Mouse (Mus musculus) embryonic stem cell, embryonic (primary cell): ENCODE data around the gene Nrip1.
"Not testable (repeated sequence)": the region's sequence is repeated elsewhere in the genome, so short reads cannot be mapped to it uniquely, and the experiment has no call there.

Experiments used
- CTCF ChIA-PET, 4 experiments: fragments of 300-600 bp in 2 of 4; fragments of 350-600 bp in 2 of 4; sonication (Branson Sonifier 250); formaldehyde crosslinking; loops; one replicate each; lab custom pipeline; 2022; ENCODE audit warnings: inconsistent platforms in 2 of 4; lab: Charles Lee
- POLR2A ChIA-PET, 4 experiments: fragments of 300-600 bp in 2 of 4; fragments of 350-600 bp in 2 of 4; sonication (Branson Sonifier 250); formaldehyde crosslinking; loops; one replicate each; lab custom pipeline; 2022; ENCODE audit warnings: antibody characterized with exemption in 4 of 4, inconsistent platforms in 1 of 4; lab: Charles Lee

Nrip1 gene

DNA sequence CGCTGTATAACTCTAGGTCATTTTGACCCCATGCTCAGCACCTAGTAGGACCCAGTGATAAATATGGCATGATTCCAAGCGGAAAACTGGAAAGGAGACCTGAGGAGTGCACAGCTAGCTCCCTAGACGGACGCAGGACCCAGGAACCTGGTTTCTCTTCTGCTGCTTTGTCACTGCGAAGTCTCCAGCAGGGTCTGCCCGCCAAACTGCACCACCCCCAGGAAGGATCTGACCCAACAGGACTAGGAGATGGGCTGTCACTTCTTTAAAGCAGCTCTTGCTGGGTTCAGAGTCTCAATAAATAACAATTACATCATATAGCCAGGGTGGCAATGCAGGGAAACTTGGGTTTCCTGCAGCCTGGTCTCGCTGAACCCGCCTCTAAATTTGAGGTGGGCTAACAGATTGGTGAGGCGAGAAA is at the start of gene Nrip1:
Nrip1 (minus strand) TSS at position 157 of the 421 bp plus-strand sequence.
- ChIA-PET POLR2A (interaction anchor here in 3 of 4 experiments (0.6 to 3.6 kb wide), 13 partner anchors 8 to 607 kb away, joined by 3 to 51 read pairs (median 9); partner anchors contain the start of gene Hspa13 (in 1 of the 3)), CTCF (interaction anchor here in 1 of 4 experiments (1.2 kb wide), 1 partner anchor 21 kb away, joined by 3 read pairs; no protein-coding TSS in a partner anchor)

DNA sequence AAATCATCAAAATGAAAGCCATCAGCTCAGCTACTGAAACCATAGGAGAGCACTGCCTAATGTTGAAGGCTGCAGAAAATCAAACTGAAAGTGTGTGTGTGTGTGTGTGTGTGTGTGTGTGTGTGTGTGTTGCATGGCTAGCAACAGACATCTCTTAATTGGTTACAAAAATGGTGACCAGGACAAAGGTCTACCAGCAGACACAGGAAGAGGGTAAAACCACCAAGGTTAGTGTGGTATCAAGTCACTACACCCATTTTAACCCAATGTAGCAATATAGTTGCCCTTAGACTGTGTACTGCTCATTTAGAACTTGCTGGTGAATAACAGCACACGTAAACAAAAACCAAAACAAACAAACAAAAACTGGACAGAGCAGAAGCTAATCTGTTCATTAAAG is 48.9 kb upstream of the Nrip1 start:
- ChIA-PET CTCF (no interaction called here), POLR2A (no interaction called here)

DNA sequence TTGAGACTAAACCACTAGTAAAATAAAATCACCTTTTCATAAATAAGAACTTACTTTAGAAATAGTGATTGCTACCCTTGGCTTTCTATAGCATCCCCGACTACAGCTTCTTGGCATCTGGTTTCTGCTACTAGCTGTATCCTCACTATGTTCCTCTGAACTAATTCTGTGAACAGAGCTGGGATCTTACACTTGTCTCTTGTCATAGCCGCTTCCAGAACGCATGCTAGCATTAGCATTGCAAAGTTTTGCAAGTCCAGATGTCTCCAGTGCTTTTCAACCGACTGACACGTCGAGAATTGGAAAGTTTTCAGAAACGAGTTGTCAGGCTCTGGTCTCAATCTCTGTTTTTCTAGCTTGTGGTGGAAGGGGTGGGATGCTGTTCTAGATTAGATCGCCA is 46.2 kb upstream of the Nrip1 start:
- ChIA-PET CTCF (no interaction called here), POLR2A (no interaction called here)

DNA sequence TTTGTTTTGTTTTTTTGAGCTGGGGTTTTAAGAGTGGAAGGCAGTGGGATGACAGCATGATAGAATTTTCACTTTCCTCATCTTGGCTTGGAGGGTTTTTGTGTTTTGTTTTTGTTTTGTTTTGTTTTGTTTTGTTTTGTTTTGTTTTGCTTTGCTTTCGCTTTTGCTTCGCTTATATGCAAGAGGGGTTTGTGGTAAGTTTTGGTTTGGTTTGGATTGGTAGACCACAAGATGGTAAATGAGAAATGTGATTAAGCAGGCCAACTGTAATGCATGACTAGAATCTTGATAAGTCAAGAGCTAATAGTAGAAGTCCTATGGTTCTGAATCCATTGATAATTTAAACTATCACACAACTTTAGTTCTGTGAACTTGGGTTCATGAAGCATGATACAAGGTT is 42.9 kb upstream of the Nrip1 start:
- ChIA-PET CTCF (no interaction called here), POLR2A (interaction anchor here in 1 of 4 experiments (0.6 kb wide), 1 partner anchor 130 kb away, joined by 4 read pairs; no protein-coding TSS in a partner anchor)

DNA sequence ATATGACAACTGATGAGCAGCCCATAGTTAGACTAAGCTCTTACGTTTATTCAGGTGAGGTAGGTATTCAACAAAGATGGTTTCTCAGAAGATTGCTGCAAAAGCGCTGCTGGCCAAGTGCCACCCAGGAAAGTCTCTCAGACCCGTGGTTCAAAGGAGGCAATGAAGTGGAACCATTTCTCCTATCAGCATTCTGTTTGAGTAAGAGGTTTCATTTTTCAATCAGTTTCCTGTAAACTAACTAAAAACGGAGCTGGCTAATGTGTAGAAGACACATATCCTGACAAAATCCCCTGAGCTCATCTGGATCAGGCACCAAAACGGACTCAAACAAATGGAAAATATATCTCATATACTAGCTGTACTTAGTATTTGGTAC is 42.4 kb upstream of the Nrip1 start:
- ChIA-PET CTCF (no interaction called here), POLR2A (interaction anchor here in 1 of 4 experiments (0.6 kb wide), 1 partner anchor 129 kb away, joined by 4 read pairs; no protein-coding TSS in a partner anchor)

DNA sequence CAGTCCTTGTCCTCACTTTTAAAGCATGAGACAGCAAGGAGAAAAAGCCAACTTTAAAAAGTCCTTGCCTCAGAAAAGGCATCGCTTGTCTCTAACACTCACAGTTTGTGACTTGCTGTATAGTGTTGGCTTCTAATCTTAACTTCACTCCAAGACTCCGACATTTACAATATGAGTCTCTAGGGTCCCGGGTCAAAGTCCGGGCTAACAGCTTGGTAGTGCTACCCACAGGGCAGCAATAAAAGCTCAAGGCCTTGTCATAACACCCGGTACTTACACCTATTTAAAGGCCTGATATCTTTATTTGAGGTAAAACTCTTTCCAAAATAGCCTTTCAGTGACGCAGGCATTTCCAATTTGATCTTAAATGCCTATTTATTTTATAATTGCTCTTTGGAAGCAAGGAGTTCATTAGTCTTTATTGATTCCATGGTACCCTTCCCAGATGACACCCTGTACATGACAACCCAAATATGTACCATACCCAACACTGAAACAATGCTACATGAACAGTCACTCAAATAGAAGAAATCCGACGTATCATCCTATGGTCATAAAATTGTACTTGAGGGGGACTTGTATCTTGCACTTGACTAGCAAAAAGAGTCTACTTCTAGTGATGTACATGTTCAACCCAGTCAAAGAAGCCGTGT is 41.9 kb upstream of the Nrip1 start:
- CTCF ChIA-PET: no interaction called here
- POLR2A ChIA-PET: no interaction called here

DNA sequence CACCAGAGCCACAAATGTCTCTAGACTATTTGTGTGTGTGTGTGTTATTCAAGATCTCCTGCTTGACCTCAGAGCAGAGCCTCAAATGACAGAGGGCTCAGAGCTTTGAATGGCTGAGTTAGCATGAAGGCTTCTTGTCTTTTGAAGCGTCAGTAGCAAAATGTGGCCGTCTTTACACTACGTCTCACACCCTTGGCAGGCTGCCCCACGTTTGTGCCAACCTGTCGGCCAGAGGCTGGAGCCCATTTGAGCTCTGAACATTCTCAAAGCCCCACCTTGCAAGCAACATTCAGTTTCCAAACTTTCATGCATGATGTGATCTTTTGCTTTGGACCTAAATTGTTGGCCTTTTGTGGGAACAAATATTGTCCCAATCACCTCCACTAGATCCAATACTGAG is 40.9 kb upstream of the Nrip1 start:
- CTCF ChIA-PET: no interaction called here
- POLR2A ChIA-PET: no interaction called here

DNA sequence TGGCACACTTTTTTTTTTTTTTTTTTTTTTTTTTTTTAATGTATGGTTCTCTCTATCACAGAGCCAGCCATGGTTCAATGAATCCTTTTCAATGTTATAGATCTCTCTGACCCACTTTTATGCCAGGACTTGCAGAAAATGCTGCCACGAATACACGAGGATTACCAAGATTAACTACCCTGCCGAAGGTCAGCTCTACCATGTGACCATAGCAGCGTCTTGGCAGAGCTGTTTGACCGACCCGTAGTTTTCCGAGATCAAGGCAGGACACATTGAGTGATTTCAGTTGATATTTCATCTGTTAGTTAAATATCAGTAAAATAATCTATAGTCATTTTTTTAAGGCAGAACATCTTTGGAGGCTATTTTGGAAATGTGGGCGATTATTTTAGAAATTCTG is 40.0 kb upstream of the Nrip1 start:
- CTCF ChIA-PET: no interaction called here

DNA sequence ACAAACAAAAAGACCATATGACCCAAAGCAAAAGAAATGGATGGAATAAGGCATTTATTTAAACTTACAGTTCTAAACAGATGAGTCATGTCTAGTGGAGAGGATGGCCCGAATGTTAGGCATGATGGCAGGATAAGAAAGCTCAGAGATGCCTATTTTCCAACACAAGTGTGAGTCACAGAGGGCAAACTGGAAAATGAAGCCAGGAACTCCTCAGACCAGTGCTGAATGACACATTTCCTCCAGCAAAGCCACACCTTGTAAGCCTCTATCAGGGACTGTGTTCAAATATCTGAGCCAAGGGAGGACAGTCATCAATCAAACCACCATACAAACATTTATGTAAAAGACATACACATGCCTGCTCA is 35.7 kb upstream of the Nrip1 start:
- ChIA-PET POLR2A (no interaction called here), CTCF (no interaction called here)

More for the DNA sequence above, 40.0 kb upstream of the Nrip1 start:
- POLR2A ChIA-PET: no interaction called here

DNA sequence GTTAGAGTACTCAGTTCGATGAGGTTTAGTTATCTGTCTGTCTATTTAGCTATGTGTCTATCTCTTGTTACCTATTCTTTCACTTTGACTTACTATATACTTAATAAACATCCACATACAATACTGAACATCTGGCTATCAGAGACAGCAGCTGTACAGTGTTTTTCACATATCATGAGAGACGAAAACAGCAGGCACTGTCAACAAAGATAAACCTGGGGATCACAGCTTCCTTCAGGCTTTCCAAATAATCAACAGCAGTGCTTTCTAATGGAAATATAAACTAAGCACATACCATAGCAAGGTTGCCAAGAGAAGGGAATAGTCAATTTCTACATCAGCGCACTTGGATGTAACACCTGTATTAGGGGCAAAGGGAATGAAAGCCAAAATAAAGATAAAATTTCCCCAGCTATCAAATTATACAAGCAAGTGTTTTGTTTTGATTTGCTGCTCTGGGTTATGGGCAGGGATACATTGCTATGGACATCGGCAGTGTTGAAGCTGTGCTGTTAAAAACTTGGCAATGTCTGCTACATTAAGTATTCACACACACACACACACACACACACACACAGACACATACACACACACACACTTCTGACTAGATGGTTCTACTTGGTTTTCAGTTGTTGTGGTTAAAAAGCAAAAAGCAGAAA is 35.2 kb upstream of the Nrip1 start:
- POLR2A ChIA-PET: interaction anchor here in 2 of 4 experiments (0.6 to 0.7 kb wide), 2 partner anchors 16 to 91 kb away, joined by 4 to 7 read pairs; no protein-coding TSS in a partner anchor
- CTCF ChIA-PET: no interaction called here

DNA sequence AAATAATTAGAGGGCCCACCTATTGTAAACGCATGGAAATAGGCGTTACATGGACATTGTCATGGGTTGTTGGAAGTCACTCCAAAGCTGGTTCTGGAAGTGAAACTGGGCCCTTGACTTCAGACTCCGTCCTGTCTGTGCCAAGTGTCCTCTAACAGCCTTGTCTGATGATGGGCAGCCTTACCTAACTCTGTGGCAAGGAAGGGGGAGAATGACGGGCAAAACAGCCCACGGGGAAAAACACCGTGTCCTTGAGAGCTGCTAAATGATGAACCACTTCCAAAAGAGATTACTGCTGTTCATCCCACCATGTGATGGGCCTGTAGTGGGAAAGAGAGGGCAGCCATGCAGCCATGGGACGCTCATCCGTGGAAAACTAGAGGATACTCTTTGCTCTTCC is 34.6 kb upstream of the Nrip1 start:
- ChIA-PET CTCF (interaction anchor here in 1 of 4 experiments (0.6 kb wide), 1 partner anchor 54 kb away, joined by 3 read pairs; no protein-coding TSS in a partner anchor), POLR2A (interaction anchor here in 2 of 4 experiments (0.6 to 0.7 kb wide), 2 partner anchors 17 to 90 kb away, joined by 4 to 7 read pairs; no protein-coding TSS in a partner anchor)

DNA sequence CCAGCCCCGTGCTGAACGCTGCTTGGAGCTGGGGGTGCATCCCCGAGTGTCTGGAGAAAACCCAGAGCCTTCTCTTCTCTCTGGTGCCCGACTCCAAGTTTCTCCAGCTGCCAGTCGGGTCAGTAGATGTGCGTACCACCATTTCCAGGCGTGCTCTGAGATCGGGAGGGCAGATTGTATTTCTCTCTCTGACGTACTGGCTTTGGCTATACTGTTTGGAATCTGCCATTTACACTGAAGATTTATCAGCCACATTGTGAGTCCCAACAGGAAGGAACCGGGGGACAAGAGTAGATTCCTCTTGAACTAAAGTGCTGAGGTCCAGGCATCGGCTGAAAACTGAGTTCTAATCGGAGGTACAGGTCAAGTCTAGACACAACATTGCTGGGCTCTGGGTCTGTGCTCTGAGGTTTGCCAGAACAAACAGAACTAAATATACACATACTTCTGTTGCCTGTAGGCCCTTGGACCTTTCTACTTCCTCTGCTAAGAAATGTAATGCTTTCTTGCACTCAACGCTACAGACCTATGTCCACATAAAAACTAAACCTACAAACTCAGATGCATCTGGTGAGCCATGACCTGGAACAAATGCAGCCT is 33.8 kb upstream of the Nrip1 start:
- ChIA-PET POLR2A (no interaction called here), CTCF (interaction anchor here in 1 of 4 experiments (0.6 kb wide), 1 partner anchor 55 kb away, joined by 3 read pairs; no protein-coding TSS in a partner anchor)

DNA sequence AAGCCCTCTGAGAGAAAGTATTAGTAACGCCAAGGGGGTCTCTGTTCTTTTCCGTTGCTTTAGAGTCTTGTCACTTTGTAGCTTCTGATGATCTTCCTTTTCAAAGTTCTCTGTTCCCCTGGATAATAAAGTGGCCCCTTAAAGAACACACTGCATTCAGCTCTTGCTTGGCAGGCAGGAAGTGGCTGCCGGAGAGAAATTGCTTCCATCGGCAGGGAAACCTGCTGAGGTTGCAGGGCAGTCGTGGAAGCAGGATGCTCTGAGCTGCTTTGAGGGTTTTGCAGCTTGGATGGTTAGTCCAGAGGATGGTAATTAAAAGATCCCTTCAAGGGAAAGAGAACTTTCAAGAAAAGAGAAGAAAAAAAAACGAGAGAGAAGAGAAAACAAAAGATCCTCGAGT is 33.3 kb upstream of the Nrip1 start:
- ChIA-PET POLR2A (no interaction called here), CTCF (no interaction called here)

DNA sequence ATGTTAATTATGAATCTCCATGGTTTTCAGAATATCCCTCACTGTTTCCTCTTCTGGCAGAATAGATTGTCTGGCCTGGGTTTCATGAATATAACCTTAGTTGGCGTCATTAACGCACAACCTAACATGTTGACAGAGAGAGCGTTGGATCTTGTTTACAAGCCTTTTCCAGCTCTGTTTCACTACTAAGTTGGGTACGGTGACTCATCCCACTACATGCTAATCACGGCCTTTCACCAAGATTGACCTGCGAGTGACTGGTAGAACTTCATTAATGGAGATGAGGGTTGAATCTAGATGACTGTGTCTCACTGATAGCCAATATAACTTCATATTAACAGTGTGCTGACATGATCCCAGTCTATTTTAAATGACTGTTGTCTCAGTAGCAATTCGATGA is 32.7 kb upstream of the Nrip1 start:
- POLR2A ChIA-PET: no interaction called here
- CTCF ChIA-PET: no interaction called here

DNA sequence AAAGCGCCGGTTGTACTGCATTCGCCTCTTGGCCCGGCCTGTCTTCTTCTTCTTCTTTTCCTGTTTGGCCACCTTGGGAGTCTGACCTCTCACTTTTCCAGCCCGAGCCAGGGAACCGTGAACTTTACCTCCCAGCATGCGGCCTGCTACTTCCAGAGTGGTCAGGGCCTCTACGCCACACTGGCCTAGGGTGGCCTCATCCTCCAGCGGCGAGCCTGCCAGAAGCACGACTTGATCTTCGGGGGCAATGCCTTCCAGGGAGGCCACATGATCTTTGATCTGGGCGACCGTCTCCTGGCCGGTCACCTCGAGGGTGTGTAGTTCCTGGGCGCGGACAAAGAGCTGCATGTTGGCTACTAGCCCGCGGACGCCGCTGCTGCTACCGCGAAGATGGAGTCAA is 29.7 kb upstream of the Nrip1 start:
- CTCF ChIA-PET, POLR2A ChIA-PET: not testable (repeated sequence)

DNA sequence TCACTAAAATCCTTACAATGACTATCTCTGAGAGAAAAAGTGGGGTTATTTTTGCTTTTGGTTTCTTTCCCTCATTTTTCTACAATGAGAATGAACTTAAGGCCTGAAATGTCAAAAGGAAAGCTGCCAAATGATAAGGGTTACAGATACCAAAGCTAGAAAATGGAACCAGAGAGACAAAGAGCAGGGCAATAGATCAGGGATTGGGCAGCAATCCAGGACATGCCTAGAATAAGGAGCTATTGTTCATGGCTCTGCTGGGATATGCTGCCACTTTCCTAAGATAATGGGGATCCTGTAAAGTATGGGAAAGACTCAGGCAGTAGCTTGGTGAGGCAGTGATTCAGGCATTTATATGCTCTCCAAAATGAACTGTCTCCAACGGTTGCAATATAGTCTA is 22.9 kb upstream of the Nrip1 start:
- CTCF ChIA-PET: no interaction called here
- POLR2A ChIA-PET: no interaction called here

DNA sequence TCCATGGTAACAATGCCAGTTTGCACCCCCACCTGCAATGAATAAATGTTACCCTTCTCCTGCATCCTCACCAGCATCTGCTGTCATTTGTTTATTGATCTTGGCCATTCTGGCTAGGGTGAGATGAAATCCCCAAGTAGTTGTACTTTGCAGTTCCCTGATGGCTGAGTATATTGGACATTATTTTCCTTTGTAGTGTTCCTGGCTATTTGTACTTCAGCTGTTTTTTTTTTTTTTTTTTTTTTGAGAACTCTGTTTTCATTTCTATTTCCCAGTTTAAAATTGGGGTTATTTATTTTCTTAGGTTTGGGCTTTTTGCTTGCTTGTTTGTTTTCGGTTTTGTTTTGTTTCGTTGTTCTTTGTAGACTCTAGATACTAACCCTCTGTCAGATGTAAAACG is 19.6 kb upstream of the Nrip1 start:
- ChIA-PET POLR2A (no interaction called here), CTCF (no interaction called here)

DNA sequence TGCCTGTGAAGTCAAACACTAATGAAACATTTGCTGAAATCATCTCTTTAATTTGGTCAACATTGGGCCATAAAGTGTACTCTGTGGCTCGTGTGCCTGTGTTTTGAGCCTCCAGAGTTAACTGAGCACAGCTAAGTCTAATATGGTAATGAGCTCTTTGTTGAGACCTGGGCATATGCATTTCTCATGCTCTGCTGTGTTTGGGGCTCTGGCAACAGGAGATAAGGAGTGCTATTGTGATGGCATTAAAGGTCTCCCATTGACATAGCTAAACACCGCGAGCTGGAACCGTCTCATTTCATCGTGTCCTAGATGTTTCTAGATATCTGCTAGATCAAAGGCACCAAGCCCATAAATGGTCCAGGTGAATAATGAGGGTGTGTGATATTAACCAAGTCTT is 12.9 kb upstream of the Nrip1 start:
- POLR2A ChIA-PET: interaction anchor here in 2 of 4 experiments (0.9 to 1.4 kb wide), 3 partner anchors 14 to 63 kb away, joined by 3 to 4 read pairs (median 3); no protein-coding TSS in a partner anchor
- CTCF ChIA-PET: no interaction called here

DNA sequence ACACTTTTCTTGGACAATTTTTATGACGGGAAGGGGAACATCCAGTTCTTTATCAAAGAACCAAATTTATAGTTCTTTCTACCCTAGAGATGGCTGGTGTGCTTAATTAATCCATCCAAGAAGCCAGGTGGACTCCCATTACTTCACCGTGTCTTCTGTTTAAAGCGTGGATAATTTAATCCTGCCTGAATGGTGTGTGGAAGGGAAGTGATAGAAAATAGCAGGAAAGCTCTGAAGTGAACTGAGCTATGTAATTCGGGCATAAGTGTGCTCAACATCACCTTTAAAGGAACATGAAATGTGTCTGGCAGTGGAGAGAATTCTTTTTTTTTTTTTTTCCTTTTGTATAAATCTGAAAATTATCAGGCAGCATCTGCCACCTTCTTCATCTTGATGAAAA is 12.4 kb upstream of the Nrip1 start:
- CTCF ChIA-PET: interaction anchor here in 1 of 4 experiments (0.9 kb wide), 1 partner anchor 13 kb away, joined by 3 read pairs; no protein-coding TSS in a partner anchor
- POLR2A ChIA-PET: interaction anchor here in 2 of 4 experiments (0.9 to 1.4 kb wide), 4 partner anchors 13 to 63 kb away, joined by 3 to 6 read pairs (median 4); partner anchors contain the start of gene Nrip1 (in 1 of the 2)

DNA sequence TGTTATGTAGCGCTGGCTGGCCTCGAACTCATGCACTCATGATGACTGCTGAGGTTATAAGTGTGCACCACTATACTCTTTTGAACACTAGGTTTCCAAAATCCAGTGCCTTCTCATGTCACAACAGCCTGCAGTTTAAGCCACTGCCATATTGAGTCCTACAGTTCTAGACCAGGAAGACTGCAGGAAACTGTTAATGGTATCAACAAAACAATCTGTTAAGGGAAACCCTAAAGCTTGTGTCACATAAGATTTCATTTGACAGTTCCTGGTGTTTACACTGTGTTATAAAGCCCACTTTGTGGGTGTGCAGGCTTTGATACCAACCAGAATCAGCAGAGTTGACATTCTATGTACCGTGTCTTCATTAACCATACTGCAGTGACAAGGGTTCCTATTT is 3.6 kb upstream of the Nrip1 start:
- ChIA-PET POLR2A (no interaction called here), CTCF (interaction anchor here in 1 of 4 experiments (0.6 kb wide), 1 partner anchor 426 kb away, joined by 4 read pairs; no protein-coding TSS in a partner anchor)
